Mouse (Mus musculus): ENCODE measurements at regions not wholly inside any gene's neighbourhood (a gene's known extent, or its start where the extent isn't known, plus 50 kb on each side); places are given as distances from the start of the nearest gene placed in this dataset.

DNA sequence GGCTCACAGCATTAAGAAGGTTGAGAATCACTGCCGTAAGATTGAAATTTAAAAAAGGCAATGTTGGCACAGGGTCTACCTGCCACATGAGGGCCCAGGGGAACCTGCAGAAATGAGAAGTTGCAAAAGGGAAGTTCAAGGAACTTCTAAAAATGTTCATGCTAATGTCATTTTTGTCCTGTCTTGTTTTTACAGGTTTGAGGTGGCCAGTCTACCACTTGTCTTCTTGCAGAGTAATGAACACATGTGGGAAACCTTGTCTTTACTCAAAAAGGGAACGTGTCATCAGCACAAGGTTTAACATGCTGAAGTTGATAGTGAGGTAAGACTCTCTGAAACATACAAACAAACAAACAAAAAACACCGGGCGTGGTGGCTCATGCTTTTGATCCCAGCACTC, 71.4 kb upstream of the Nanos1 start:
- Histone ChIP-seq H3K4me2 (ENCODE audit: low read length) (no peak overlapping the region), H3K9me3 (ENCODE audit: control insufficient read depth, low read length) (no peaks in the 10 kb centered on the region), H3K36me3 (ENCODE audit: control insufficient read depth, insufficient read depth, low read length) (no peaks in the 10 kb centered on the region), H3K27ac (replicated peaks; ENCODE audit: low read depth, low read length) (no peak overlapping the region), H3K4me3 (replicated peaks; ENCODE audit: low read depth, low read length) (no peak overlapping the region), H3K9ac (replicated peaks; ENCODE audit: low read length) (no peak overlapping the region), H3K4me1 (ENCODE audit: control insufficient read depth, insufficient read depth, low read length) (no peaks in the 10 kb centered on the region), H3K27me3 (ENCODE audit: control insufficient read depth, insufficient read depth, low read length) (no peaks in the 10 kb centered on the region)
- no peak for DNase-seq
- no peak for ATAC-seq (ENCODE audit: low FRiP score, low TSS enrichment)
- WGBS, result 94% methylated on average over 4 of the region's 4 CpGs

DNA sequence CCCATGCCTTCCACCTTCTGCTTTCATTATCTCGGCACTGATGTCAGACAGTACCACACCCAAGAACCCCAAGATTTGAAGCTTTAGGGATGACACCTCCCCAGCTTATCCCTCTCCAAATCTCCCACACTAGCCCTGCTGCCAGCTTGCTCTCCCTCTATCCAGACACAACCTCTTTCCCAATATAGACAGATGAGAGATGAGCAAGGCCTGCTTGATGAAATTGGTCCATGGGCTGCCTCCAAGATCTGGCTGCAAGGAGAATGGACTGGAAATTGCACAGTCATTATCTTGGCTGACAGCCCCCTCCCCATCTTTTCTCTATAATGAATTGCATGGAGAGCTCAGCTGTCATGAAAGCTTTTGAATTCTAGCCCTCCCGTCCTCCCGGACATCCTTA, 73.5 kb upstream of the Nanos1 start:
- Histone ChIP-seq H3K36me3 (ENCODE audit: control insufficient read depth, insufficient read depth, low read length) (no peaks in the 10 kb centered on the region), H3K4me3 (replicated peaks; ENCODE audit: low read depth, low read length) (no peak overlapping the region), H3K4me2 (ENCODE audit: low read length) (no peak overlapping the region), H3K4me1 (ENCODE audit: control insufficient read depth, insufficient read depth, low read length) (no peaks in the 10 kb centered on the region), H3K9me3 (ENCODE audit: control insufficient read depth, low read length) (no peaks in the 10 kb centered on the region), H3K27ac (replicated peaks; ENCODE audit: low read depth, low read length) (peak overlapping the region; percentile 38; the same call in 1 of the 2 replicates), H3K27me3 (ENCODE audit: control insufficient read depth, insufficient read depth, low read length) (no peaks in the 10 kb centered on the region), H3K9ac (replicated peaks; ENCODE audit: low read length) (no peak overlapping the region)
- WGBS, result 40% methylated on average over 3 of the region's 3 CpGs
- DNase-seq (peak; percentile 49), ATAC-seq (ENCODE audit: low FRiP score, low TSS enrichment) (no peak)

DNA sequence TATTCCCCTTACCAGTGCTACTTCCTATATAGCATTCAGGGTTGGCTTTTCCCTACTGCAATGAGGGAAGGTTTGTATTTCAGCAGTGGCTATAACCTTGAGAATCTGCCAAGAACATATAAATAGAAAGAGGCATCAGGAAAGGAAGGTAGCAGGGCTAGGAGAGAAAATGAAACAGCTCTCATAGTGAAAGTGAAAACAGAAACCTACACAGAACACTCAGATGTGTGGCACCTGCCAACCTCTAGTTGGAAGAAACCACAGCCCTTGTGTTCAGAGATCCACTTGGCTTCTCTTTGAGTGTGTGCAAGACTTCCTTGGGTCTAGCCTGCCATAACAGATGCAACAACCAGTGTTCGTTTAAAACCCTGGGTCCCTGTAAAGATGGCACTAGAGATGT, 74.3 kb upstream of the Nanos1 start:
- Histone ChIP-seq H3K27ac (replicated peaks; ENCODE audit: low read depth, low read length) (peak overlapping the region; percentile 33; the same call in 1 of the 2 replicates), H3K4me3 (replicated peaks; ENCODE audit: low read depth, low read length) (no peak overlapping the region), H3K27me3 (ENCODE audit: control insufficient read depth, insufficient read depth, low read length) (no peaks in the 10 kb centered on the region), H3K4me1 (ENCODE audit: control insufficient read depth, insufficient read depth, low read length) (no peaks in the 10 kb centered on the region), H3K4me2 (ENCODE audit: low read length) (no peak overlapping the region), H3K9me3 (ENCODE audit: control insufficient read depth, low read length) (no peaks in the 10 kb centered on the region), H3K36me3 (ENCODE audit: control insufficient read depth, insufficient read depth, low read length) (no peaks in the 10 kb centered on the region), H3K9ac (replicated peaks; ENCODE audit: low read length) (no peak overlapping the region)
- DNase-seq (no peak), ATAC-seq (ENCODE audit: low FRiP score, low TSS enrichment) (no peak)
- 55% methylated on average over 1 of the region's 1 CpGs for WGBS

DNA sequence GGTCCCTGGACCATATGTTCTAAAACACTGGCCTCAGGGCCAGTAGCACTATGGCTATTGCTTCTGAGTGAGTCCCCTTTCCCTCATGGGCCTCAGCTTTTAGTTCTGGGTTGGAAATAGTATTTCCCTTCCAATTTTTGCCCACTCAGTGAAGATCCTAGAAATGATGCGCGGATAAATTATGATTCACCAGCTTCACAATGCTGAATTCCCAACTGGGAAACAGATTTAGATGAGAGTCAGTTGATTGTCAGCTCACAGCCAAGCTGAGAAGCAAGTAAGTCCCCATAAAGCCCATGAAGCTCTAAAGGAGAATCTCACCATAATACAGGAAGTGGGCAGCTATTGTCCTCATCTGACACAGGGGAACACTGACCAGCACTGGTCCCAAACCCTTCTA, 77.6 kb upstream of the Nanos1 start:
- no peaks in the 10 kb centered on the region for H3K9me3 ChIP-seq (ENCODE audit: control insufficient read depth, low read length)
- H3K4me3 ChIP-seq (replicated peaks; ENCODE audit: low read depth, low read length), result no peak overlapping the region
- ATAC-seq (ENCODE audit: low FRiP score, low TSS enrichment), result no peak

DNA sequence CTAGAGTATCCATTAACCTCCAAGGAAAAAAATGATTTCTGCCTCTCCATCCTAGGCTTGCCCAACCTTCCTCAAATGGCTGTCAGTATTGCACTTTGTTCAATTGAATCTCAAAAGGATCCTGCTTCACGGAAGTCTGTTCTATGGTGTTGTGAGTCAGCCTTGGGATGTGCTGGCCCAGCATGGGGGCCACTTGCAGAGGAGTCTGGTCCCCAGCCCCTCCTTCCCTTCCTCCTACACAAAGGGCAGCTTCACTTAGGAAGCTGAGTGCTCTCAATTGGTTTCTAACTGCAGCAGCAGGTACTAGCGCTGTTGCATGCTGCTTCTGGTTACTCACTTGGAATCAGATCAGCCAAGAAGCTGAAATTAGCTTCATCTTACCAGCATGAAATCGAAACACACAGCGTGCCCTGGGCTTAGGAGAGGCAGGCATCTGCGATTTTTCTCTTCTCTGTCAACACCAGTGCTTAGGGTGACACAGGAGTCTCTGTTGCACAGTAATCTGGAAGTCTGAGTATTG, 80.8 kb upstream of the Nanos1 start:
- Histone ChIP-seq H3K9ac (replicated peaks; ENCODE audit: low read length) (no peak overlapping the region), H3K4me1 (ENCODE audit: control insufficient read depth, insufficient read depth, low read length) (no peaks in the 10 kb centered on the region), H3K36me3 (ENCODE audit: control insufficient read depth, insufficient read depth, low read length) (no peaks in the 10 kb centered on the region), H3K4me3 (replicated peaks; ENCODE audit: low read depth, low read length) (no peak overlapping the region), H3K27ac (replicated peaks; ENCODE audit: low read depth, low read length) (no peak overlapping the region), H3K4me2 (ENCODE audit: low read length) (no peak overlapping the region), H3K9me3 (ENCODE audit: control insufficient read depth, low read length) (no peaks in the 10 kb centered on the region), H3K27me3 (ENCODE audit: control insufficient read depth, insufficient read depth, low read length) (no peaks in the 10 kb centered on the region)
- 42% methylated on average over 5 of the region's 5 CpGs for WGBS
- DNase-seq (no peak), ATAC-seq (ENCODE audit: low FRiP score, low TSS enrichment) (no peak)

More for the DNA sequence above, 77.6 kb upstream of the Nanos1 start:
- no peaks in the 10 kb centered on the region for H3K4me1 ChIP-seq (ENCODE audit: control insufficient read depth, insufficient read depth, low read length)
- 95% methylated on average over 2 of the region's 2 CpGs for WGBS
- H3K4me2 ChIP-seq (ENCODE audit: low read length), result no peak overlapping the region
- no peaks in the 10 kb centered on the region for H3K27me3 ChIP-seq (ENCODE audit: control insufficient read depth, insufficient read depth, low read length)
- no peak for DNase-seq
- no peak overlapping the region for H3K27ac ChIP-seq (replicated peaks; ENCODE audit: low read depth, low read length)
- no peaks in the 10 kb centered on the region for H3K36me3 ChIP-seq (ENCODE audit: control insufficient read depth, insufficient read depth, low read length)
- H3K9ac ChIP-seq (replicated peaks; ENCODE audit: low read length), result no peak overlapping the region

DNA sequence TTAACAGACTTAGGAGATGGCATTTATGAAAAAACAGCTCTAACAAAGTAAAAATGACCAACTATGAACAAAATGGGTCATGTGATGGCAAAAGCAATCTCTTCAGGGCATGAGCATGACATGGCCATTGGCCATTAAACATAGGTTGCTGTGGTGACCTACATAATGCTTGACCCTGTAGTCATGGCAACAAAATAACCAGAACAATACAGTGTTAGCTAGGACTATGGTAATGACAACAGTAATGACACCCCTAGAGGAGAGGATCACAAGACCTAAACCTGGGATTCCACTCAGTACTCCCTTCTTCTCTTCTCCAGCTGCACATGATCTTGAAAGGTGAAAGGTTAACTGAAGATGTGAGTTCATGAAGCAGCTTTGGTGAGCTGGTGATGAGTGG, 85.0 kb upstream of the Nanos1 start:
- DNase-seq (no peak), ATAC-seq (ENCODE audit: low FRiP score, low TSS enrichment) (no peak)
- Histone ChIP-seq H3K4me3 (replicated peaks; ENCODE audit: low read depth, low read length) (no peak overlapping the region), H3K36me3 (ENCODE audit: control insufficient read depth, insufficient read depth, low read length) (no peaks in the 10 kb centered on the region), H3K4me2 (ENCODE audit: low read length) (no peak overlapping the region), H3K27me3 (ENCODE audit: control insufficient read depth, insufficient read depth, low read length) (no peaks in the 10 kb centered on the region), H3K4me1 (ENCODE audit: control insufficient read depth, insufficient read depth, low read length) (no peaks in the 10 kb centered on the region), H3K9ac (replicated peaks; ENCODE audit: low read length) (no peak overlapping the region), H3K9me3 (ENCODE audit: control insufficient read depth, low read length) (no peaks in the 10 kb centered on the region), H3K27ac (replicated peaks; ENCODE audit: low read depth, low read length) (no peak overlapping the region)

DNA sequence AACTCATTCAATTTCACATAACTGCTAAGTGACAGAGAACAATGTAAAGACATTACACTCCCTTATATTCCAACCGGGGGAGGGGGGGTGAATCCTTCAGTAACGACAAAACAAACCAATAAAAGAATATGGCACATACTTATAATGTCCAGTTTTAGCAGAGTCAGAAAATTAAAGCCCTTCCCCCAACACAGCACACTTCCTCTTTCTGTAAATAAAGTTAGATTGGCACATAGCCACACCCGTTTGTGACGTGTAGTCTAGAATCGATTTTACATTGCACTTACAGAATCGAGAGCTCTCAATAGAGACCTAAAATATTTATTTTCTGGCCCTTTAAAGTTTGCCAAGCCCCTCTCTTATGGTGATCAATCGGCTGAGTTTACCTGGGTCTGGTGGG, 85.0 kb upstream of the Cacul1 start:
- Histone ChIP-seq H3K27me3 (ENCODE audit: control insufficient read depth, insufficient read depth, low read length) (no peaks in the 10 kb centered on the region), H3K27ac (replicated peaks; ENCODE audit: low read depth, low read length) (no peak overlapping the region), H3K9ac (replicated peaks; ENCODE audit: low read length) (no peak overlapping the region), H3K4me1 (ENCODE audit: control insufficient read depth, insufficient read depth, low read length) (no peaks in the 10 kb centered on the region), H3K4me3 (replicated peaks; ENCODE audit: low read depth, low read length) (no peak overlapping the region), H3K4me2 (ENCODE audit: low read length) (no peak overlapping the region), H3K36me3 (ENCODE audit: control insufficient read depth, insufficient read depth, low read length) (no peaks in the 10 kb centered on the region), H3K9me3 (ENCODE audit: control insufficient read depth, low read length) (no peaks in the 10 kb centered on the region)
- ATAC-seq (ENCODE audit: low FRiP score, low TSS enrichment) (no peak), DNase-seq (no peak)
- 91% methylated on average over 7 of the region's 7 CpGs for WGBS

DNA sequence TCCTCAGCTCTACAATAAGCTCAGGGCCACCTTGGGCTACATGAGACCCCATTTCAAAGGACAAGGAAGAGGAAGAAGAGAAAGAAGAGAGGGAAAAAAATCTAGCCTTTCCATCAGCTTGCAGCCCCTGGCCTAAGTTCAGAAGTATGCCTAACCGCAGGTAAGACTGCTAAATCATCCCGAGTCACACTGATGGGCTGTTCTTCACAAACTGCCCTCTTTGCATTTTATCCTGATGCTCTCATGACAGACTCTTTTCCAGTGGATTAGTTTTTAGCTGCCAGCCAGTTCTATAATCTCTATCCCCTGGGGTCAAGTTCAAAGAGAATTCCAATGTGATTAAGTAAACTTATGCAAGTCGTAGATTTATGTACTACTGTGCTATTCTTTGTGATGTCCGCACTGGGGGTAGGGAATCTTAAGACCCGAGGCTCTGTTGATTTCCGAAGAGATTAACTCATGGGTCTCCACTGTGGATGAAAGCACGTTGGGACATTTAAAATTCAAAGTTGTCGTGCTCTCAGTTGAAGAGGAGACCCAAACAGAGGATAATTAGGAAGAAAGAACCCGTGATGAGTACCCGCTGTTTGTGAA, 70.4 kb upstream of the Cacul1 start:
- 0 out of 2 replicates have a peak, but pooled peaks cover 7% of the 10 kb centered on the region for H3K4me1 ChIP-seq (ENCODE audit: control insufficient read depth, insufficient read depth, low read length)
- H3K4me2 ChIP-seq (ENCODE audit: low read length), result no peak overlapping the region
- WGBS, result 6% methylated on average over 10 of the region's 10 CpGs
- peak; percentile 80 for DNase-seq
- no peak overlapping the region for H3K27ac ChIP-seq (replicated peaks; ENCODE audit: low read depth, low read length)
- H3K9me3 ChIP-seq (ENCODE audit: control insufficient read depth, low read length), result no peaks in the 10 kb centered on the region
- no peaks in the 10 kb centered on the region for H3K27me3 ChIP-seq (ENCODE audit: control insufficient read depth, insufficient read depth, low read length)
- ATAC-seq (ENCODE audit: low FRiP score, low TSS enrichment), result peak; percentile 60; the same call in 1 of the 2 replicates
- no peak overlapping the region for H3K4me3 ChIP-seq (replicated peaks; ENCODE audit: low read depth, low read length)
- no peaks in the 10 kb centered on the region for H3K36me3 ChIP-seq (ENCODE audit: control insufficient read depth, insufficient read depth, low read length)
- no peak overlapping the region for H3K9ac ChIP-seq (replicated peaks; ENCODE audit: low read length)

DNA sequence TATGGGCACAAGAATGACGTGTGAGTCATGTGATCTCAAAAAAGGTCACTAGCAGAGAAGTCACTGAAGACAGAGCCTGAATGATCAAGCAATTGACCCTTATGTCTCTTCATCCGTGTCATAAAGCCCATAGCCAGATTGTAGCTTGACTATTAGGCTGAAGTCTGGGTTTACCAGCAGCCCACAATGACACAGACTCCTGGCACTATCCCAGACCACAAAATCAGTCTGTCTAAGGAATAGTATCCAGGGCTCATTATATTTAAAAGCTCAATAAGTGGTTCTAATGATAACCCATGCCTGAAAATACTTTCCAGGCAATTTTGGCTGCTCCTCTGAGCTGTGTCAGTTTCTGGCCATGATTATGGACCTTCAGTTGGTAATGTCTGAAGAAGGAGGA, 59.2 kb upstream of the Cacul1 start:
- no peak for DNase-seq
- Histone ChIP-seq H3K36me3 (ENCODE audit: control insufficient read depth, insufficient read depth, low read length) (no peaks in the 10 kb centered on the region), H3K4me2 (ENCODE audit: low read length) (no peak overlapping the region), H3K9me3 (ENCODE audit: control insufficient read depth, low read length) (no peaks in the 10 kb centered on the region), H3K4me1 (ENCODE audit: control insufficient read depth, insufficient read depth, low read length) (no peaks in the 10 kb centered on the region), H3K9ac (replicated peaks; ENCODE audit: low read length) (no peak overlapping the region), H3K4me3 (replicated peaks; ENCODE audit: low read depth, low read length) (no peak overlapping the region), H3K27ac (replicated peaks; ENCODE audit: low read depth, low read length) (no peak overlapping the region), H3K27me3 (ENCODE audit: control insufficient read depth, insufficient read depth, low read length) (no peaks in the 10 kb centered on the region)
- WGBS, result 69% methylated on average over 2 of the region's 2 CpGs
- ATAC-seq (ENCODE audit: low FRiP score, low TSS enrichment), result no peak
